Mouse (Mus musculus) adrenal gland, adult 8-10 months (tissue): ENCODE data around the gene Eps8l2. TPM values are rescaled to one million over a fixed set of nuclear protein-coding genes. Genes with fewer than 3 reads are reported as not detected.

Experiments
- DNase-seq: peaks from one replicate; pipeline ENCODE4 v3.0.0; 2022
- total RNA-seq, 4 experiments: library from RNA; stranded (reverse); gene quantifications; 2 replicates each; pipeline ENCODE4 v1.2.4; 2022

Eps8l2 gene
- 1 to 10 TPM; 2.0 to 2.9 (median 2.3) TPM for total RNA-seq

GRCm38 (mm10) chr7:141338576-141339131 is at the start of gene Eps8l2:
Eps8l2 (plus strand) TSS chr7:141338880.
- DNase-seq: no peak

GRCm38 (mm10) chr7:141291921-141292582 is 46.6 kb upstream of the Eps8l2 start, which contains the start of gene Drd4:
Drd4 (plus strand) TSS chr7:141292006.
- DNase-seq: no peak

- DNase-seq: no peak
Measured at GRCm38 (mm10) chr7:141292583-141293388, 45.9 kb upstream of the Eps8l2 start.

- no peak for DNase-seq
Measured at GRCm38 (mm10) chr7:141293852-141294471, 44.7 kb upstream of the Eps8l2 start.

GRCm38 (mm10) chr7:141294479-141294878 is 44.2 kb upstream of the Eps8l2 start:
- DNase-seq: no peak

GRCm38 (mm10) chr7:141297926-141298650 is 40.6 kb upstream of the Eps8l2 start:
- no peak for DNase-seq

GRCm38 (mm10) chr7:141299175-141299574 is 39.5 kb upstream of the Eps8l2 start:
- DNase-seq: no peak

GRCm38 (mm10) chr7:141301386-141301785 is 37.3 kb upstream of the Eps8l2 start:
- DNase-seq: no peak

GRCm38 (mm10) chr7:141302702-141303268 is 35.9 kb upstream of the Eps8l2 start:
- DNase-seq: no peak

- no peak for DNase-seq
Measured at GRCm38 (mm10) chr7:141304537-141304936, 34.1 kb upstream of the Eps8l2 start.

GRCm38 (mm10) chr7:141314416-141314815 is 24.3 kb upstream of the Eps8l2 start:
- no peak for DNase-seq

GRCm38 (mm10) chr7:141315076-141315475 is 23.6 kb upstream of the Eps8l2 start:
- no peak for DNase-seq

GRCm38 (mm10) chr7:141315974-141316373 is 22.7 kb upstream of the Eps8l2 start:
- no peak for DNase-seq

GRCm38 (mm10) chr7:141317619-141318132 is 21.0 kb upstream of the Eps8l2 start:
- DNase-seq: no peak

GRCm38 (mm10) chr7:141319446-141319845 is 19.2 kb upstream of the Eps8l2 start:
- DNase-seq: no peak

- DNase-seq: no peak
Measured at GRCm38 (mm10) chr7:141324686-141325085, 14.0 kb upstream of the Eps8l2 start.

- DNase-seq: peak; percentile 24
Measured at GRCm38 (mm10) chr7:141326546-141327446, 11.9 kb upstream of the Eps8l2 start.

GRCm38 (mm10) chr7:141327469-141328372 is 11.0 kb upstream of the Eps8l2 start, which contains the start of the genes Deaf1 and Tmem80:
Deaf1 (minus strand) TSS chr7:141327690.
Tmem80 (plus strand) TSS chr7:141327739.
- DNase-seq: peak; percentile 98

GRCm38 (mm10) chr7:141328373-141328990 is 10.2 kb upstream of the Eps8l2 start:
- DNase-seq: no peak
